Mouse (Mus musculus) midbrain, embryonic 11.5 days (tissue): ENCODE results near the gene Tmem11. TPM values are rescaled to one million over a fixed set of nuclear protein-coding genes. Genes with fewer than 3 reads are reported as not detected.
A peak's percentile ranks its signal among the peaks of the same experiment; 100 is the strongest.

Source experiments
- ATAC-seq: fragments of 200-750 bp; cut with Nextera tagmentation; 2 replicates; pipeline ENCODE4 v1.8.0; 2017; ENCODE audit warnings: moderate TSS enrichment, moderate library complexity; ENCODE audit not compliant: low FRiP score
- DNase-seq: peaks from one replicate; pipeline ENCODE4 v3.0.0; 2015; ENCODE audit warnings: low spot score; ENCODE audit errors: missing footprints
- H3K27ac ChIP-seq: fragments of 300-500 bp; sonication (generic); 2 replicates; pipeline ENCODE4 v1.5.1; 2014; ENCODE audit warnings: low read depth, low read length
- H3K27me3 ChIP-seq: fragments of 300-500 bp; sonication (generic); 2 replicates; pipeline ENCODE4 v1.6.1; 2014; ENCODE audit warnings: mild to moderate bottlenecking, low read length, moderate library complexity, mixed read lengths; ENCODE audit not compliant: control insufficient read depth, insufficient read depth
- H3K36me3 ChIP-seq: fragments of 300-500 bp; sonication (generic); 2 replicates; pipeline ENCODE4 v1.6.1; 2014; ENCODE audit warnings: mild to moderate bottlenecking, low read length, moderate library complexity, mixed read lengths; ENCODE audit not compliant: control insufficient read depth, insufficient read depth
- H3K4me1 ChIP-seq: fragments of 300-500 bp; sonication (generic); 2 replicates; pipeline ENCODE4 v1.6.1; 2014; ENCODE audit warnings: low read length; ENCODE audit not compliant: control insufficient read depth, insufficient read depth
- H3K4me2 ChIP-seq: fragments of 300-500 bp; sonication (generic); 2 replicates; pipeline ENCODE4 v1.6.1; 2014; ENCODE audit warnings: mild to moderate bottlenecking, moderate library complexity
- H3K4me3 ChIP-seq: fragments of 300-500 bp; sonication (generic); 2 replicates; pipeline ENCODE4 v1.5.1; 2014; ENCODE audit warnings: low read depth, low read length
- H3K9ac ChIP-seq: fragments of 300-500 bp; sonication (generic); 2 replicates; pipeline ENCODE4 v1.6.1; 2014; ENCODE audit warnings: low read length
- H3K9me3 ChIP-seq: fragments of 300-500 bp; sonication (generic); 2 replicates; pipeline ENCODE4 v1.6.1; 2016; ENCODE audit warnings: low read length; ENCODE audit not compliant: control insufficient read depth
- WGBS: fragments of 180-500 bp; shearing (Covaris S2); extraction: QIAGEN DNeasy Blood & Tissue Kit; methylation state at CpG from one replicate; pipeline ENCODE4 v1.1.7; 2014; 5-methylcytosine and 5-hydroxymethylcytosine counted together
- polyA plus RNA-seq: library from polyadenylated mRNA; unstranded; fragments of >200 nt; fragmentation: Nextera tagmentation; extraction: Ambion mirVana; gene quantifications from 2 replicates; pipeline ENCODE4 v1.2.1, GENCODE M21; 2014

Gene Tmem11
- polyA plus RNA-seq, 1 experiment from 2014 or later = 67.2 TPM

DNA sequence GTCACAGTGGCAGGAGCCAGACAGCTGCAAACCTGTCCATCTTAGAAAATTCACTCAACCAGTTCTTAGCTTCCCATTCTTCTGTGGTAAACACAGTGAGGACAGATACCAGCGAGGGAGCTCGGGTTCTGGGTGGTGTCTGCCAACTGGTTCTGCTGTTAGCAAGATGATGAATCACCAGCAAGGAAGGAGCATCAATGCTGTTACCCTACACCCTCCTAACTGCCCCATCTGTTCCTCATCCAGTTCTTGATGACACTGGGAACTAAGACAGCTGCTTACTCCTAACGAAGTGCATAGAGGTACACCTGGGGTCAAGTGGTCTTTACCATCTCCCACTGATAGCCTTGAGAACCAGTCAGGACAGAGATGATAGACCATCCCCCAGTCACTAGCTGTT is 22.5 kb downstream of the Tmem11 start:
- no peak overlapping the region for H3K4me2 ChIP-seq
- H3K27me3 ChIP-seq = no peaks in the 10 kb centered on the region
- H3K9me3 ChIP-seq = no peaks in the 10 kb centered on the region
- DNase-seq = no peak
- H3K27ac ChIP-seq = no peak overlapping the region
- H3K4me1 ChIP-seq = no peaks in the 10 kb centered on the region
- H3K36me3 ChIP-seq = peaks cover 12% of the 10 kb centered on the region
- no peak for ATAC-seq
- WGBS = 85% methylated on average over 3 of the region's 3 CpGs
- H3K4me3 ChIP-seq = no peak overlapping the region
- H3K9ac ChIP-seq = no peak overlapping the region

DNA sequence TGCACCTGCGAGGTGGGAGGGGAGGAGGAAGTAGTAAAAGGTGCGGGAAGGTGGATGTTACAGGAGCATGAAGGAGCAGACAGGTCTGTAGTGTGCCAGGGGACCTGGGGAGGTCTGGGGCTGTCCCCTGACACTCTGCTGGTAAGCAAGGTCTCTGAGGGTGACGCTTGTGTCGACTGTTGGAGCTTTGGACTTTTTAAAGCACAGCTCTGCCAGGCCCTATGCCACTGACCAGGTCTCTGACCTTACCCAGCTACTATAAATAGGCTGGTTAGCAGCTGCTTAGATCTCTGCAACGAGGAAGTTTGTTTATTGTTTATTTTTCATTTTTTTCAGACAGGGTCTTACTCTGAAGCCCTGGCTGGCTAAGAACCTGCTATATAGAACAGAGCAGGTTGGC is 33.7 kb downstream of the Tmem11 start:
- 86% methylated on average over 5 of the region's 5 CpGs for WGBS
- no peaks in the 10 kb centered on the region for H3K36me3 ChIP-seq
- DNase-seq (no peak), ATAC-seq (no peak)
- no peaks in the 10 kb centered on the region for H3K4me1 ChIP-seq
- no peak overlapping the region for H3K27ac ChIP-seq
- H3K4me3 ChIP-seq = no peak overlapping the region
- no peak overlapping the region for H3K4me2 ChIP-seq
- no peaks in the 10 kb centered on the region for H3K9me3 ChIP-seq
- no peak overlapping the region for H3K9ac ChIP-seq
- H3K27me3 ChIP-seq = no peaks in the 10 kb centered on the region

DNA sequence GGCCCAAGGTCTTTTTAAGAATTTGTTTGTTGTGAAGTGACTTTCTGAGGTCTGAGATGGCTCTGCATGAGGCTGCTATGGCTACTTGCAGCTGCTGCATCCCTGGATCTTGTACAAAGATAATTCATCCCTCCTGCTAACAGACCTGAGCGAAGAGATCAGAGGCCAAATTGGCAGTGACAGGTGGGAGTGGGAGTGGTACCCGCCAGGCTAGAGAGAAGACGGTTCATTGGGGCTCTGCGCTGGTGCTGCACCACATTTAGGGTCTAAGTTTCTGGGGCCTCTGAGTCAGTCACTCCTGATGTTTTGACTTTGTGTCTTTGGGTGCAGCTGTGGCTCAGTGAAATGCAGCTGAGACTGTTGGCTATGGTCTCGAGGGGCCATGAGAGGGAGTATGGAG is 35.7 kb downstream of the Tmem11 start:
- no peaks in the 10 kb centered on the region for H3K36me3 ChIP-seq
- no peak overlapping the region for H3K27ac ChIP-seq
- H3K9ac ChIP-seq = no peak overlapping the region
- no peak overlapping the region for H3K4me2 ChIP-seq
- no peak overlapping the region for H3K4me3 ChIP-seq
- H3K27me3 ChIP-seq = no peaks in the 10 kb centered on the region
- H3K4me1 ChIP-seq = no peaks in the 10 kb centered on the region
- no peaks in the 10 kb centered on the region for H3K9me3 ChIP-seq
- no peak for DNase-seq
- WGBS = 90% methylated on average over 5 of the region's 5 CpGs
- ATAC-seq = no peak

DNA sequence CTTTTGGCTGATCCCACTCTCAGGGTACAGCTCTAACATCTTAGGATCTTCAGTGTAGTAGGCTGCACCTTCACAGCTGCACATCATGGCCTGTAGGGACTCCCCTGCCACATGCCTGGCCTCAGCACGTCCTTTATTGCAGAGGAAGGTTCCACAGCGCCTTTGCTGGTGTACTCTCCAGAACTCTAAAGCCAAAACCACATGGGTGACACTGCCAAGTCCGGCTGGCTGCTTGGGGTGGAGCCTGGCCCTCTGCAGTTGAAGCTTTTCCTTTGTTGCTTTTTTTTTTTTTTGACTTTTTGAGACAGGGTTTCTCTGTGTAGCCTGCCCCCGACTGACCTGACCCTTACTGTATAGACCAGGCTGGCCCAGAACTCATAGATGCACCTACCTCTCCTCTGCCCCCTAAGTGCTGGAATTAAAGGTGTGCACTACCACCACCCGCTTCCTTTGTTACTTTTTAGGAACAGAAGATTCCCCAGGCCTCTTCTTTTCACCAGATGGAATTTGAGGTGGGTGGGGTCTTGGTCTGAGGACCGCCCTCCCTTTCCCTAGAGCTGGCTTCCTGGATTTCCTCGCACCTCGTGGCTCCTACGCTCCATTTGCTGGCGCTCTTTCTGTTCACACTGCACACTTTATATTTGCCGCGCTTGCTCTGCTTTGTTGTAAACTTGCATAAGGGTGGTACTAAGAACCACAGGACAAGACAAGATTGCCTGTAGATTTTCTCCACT is 37.4 kb downstream of the Tmem11 start:
- Histone ChIP-seq H3K4me3 (no peak overlapping the region), H3K27ac (no peak overlapping the region), H3K9me3 (no peaks in the 10 kb centered on the region), H3K27me3 (no peaks in the 10 kb centered on the region), H3K4me1 (no peaks in the 10 kb centered on the region), H3K9ac (no peak overlapping the region), H3K36me3 (no peaks in the 10 kb centered on the region), H3K4me2 (no peak overlapping the region)
- DNase-seq (no peak), ATAC-seq (no peak)
- 77% methylated on average over 12 of the region's 12 CpGs for WGBS

DNA sequence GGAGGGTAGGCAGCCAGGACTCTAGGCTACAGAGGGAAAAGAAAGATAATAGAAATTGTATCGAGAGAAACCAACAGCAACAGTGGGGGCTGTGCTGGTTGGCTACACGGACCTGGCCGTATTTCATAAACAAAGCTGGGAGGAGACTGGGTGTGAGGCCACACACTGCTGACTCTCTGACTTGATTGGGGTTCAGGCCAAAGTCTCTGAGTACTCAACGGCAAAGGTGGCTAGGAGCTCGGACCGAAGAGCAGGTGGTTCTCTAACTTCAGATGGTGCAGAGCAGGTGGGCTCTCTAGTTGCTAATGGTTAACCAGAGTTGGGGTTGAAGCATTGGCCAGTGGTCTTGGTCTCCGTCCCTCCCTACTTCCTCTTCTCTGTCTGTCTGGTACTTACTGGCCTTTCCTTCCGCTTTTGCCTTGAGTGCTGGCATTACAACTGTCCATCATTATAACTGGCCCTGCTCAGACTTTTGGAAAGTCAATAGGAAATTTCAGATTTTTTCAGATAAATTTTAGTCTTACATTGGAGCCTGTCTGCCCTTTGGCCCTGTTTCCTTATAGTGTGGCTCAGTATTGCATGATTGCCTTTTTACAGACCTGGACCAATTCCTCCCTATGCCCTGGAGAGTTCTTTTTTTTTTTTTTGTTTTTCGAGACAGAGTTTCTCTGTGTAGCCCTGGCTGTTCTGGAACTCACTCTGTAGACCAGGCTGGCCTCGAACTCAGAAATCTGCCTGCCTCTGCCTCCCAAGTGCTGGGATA is 41.2 kb downstream of the Tmem11 start:
- no peak for ATAC-seq
- no peak overlapping the region for H3K9ac ChIP-seq
- 94% methylated on average over 10 of the region's 10 CpGs for WGBS
- H3K9me3 ChIP-seq = no peaks in the 10 kb centered on the region
- no peaks in the 10 kb centered on the region for H3K36me3 ChIP-seq
- no peak for DNase-seq
- no peak overlapping the region for H3K27ac ChIP-seq
- no peaks in the 10 kb centered on the region for H3K4me1 ChIP-seq
- H3K4me3 ChIP-seq = no peak overlapping the region
- H3K27me3 ChIP-seq = no peaks in the 10 kb centered on the region
- H3K4me2 ChIP-seq = no peak overlapping the region

DNA sequence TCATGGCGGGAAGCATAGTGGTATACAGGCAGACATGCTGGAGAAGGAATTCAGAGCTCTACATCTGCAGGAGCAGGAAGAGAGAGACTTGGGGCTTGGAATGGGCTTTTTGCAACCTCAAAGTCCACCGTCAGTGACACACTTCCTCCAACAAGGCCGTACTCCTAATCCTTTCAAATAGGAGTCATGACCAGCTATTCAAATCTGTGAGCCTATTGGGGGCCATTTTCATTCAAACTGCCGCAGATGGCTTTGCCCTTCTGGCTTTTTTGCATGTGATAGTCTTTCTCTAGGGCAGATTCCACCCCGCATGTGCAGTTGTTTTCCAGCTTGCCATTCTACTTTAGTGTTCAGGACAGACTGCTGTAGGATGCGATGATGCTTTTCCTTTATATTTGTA is 42.2 kb downstream of the Tmem11 start:
- ATAC-seq = no peak
- no peaks in the 10 kb centered on the region for H3K27me3 ChIP-seq
- no peaks in the 10 kb centered on the region for H3K4me1 ChIP-seq
- H3K4me2 ChIP-seq = no peak overlapping the region
- no peak overlapping the region for H3K9ac ChIP-seq
- no peak overlapping the region for H3K4me3 ChIP-seq
- H3K36me3 ChIP-seq = no peaks in the 10 kb centered on the region
- H3K9me3 ChIP-seq = no peaks in the 10 kb centered on the region
- no peak for DNase-seq
- H3K27ac ChIP-seq = no peak overlapping the region
- WGBS = 92% methylated on average over 6 of the region's 6 CpGs

DNA sequence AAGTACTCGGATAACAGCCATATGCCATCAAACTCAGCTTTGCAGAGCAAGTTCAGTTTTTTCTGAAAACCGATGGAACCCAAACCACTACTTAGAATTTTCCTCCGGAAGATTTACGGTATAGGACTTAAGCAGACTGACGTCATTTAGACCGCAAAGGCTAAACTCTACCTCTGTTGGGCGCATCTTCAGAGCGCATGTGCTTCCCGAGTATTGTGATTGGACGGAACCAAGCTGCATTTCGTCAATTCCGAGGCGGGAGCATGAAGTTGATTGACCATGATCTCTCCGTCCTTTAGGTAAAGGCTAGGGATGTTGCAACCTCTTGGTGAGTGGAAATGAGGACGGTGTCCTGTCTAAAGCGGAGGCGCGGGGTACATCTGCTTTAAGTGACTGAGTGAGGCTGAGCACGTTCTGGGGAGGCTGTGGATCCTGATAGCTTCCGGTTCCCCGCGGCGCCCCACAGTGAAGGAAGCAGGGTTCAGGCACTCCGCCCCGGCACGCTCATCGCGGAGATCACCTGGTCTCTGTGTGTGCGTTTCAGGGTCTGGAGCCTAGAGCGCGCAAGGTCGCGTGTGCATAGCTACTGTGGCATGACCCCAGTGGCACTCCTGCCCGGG is 48.5 kb downstream of the Tmem11 start, which contains the start of gene Dhrs7b:
Gene Dhrs7b (plus strand): TSS at position 199 of the 620 bp plus-strand sequence.
- DNase-seq (peak; percentile 97), ATAC-seq (peak; percentile 93)
- no peaks in the 10 kb centered on the region for H3K36me3 ChIP-seq
- peaks cover 6% of the 10 kb centered on the region; the same call in 1 of the 2 replicates for H3K4me1 ChIP-seq
- H3K27me3 ChIP-seq = no peaks in the 10 kb centered on the region
- no peaks in the 10 kb centered on the region for H3K9me3 ChIP-seq
- H3K4me2 ChIP-seq = peak within 1 kb of the TSS; percentile 72
- peak within 1 kb of the TSS; percentile 80 for H3K9ac ChIP-seq
- 1% methylated on average over 34 of the region's 34 CpGs for WGBS
- peak within 1 kb of the TSS; percentile 40; the same call in 1 of the 2 replicates for H3K27ac ChIP-seq
- peak within 1 kb of the TSS; percentile 62 for H3K4me3 ChIP-seq

DNA sequence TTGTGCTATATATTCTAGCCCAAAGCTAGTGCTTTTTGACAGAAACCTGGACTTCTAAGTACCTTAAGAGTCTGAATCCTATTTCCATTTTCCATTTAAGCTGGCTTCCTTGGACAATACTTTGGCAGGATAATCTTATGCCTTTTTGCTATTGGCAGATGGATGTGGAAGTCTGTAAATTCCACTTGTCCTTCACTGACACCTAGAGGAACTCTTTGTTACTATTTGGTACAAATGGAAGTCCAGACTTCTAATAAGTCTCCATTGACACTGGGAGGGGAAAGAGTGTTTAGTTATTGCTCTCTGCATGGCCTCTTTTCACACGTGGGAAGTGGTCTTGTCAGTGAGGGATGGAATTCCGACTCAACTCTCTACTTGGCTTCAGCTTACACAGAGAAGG is 50.2 kb downstream of the Tmem11 start:
- Histone ChIP-seq H3K9ac (no peak overlapping the region), H3K9me3 (no peaks in the 10 kb centered on the region), H3K4me1 (peaks cover 6% of the 10 kb centered on the region; the same call in 1 of the 2 replicates), H3K27me3 (no peaks in the 10 kb centered on the region), H3K36me3 (no peaks in the 10 kb centered on the region), H3K27ac (no peak overlapping the region), H3K4me2 (no peak overlapping the region), H3K4me3 (no peak overlapping the region)
- 44% methylated on average over 2 of the region's 2 CpGs for WGBS
- DNase-seq = no peak
- no peak for ATAC-seq
